ENCODE assay signal across 21 mouse cellular contexts in genomic region chr11:58929055-58929454, GRCm38 (mm10). TPM values are rescaled to one million over a fixed set of nuclear protein-coding genes. Genes with fewer than 3 reads are reported as not detected.
A peak's percentile ranks its signal among the peaks of the same experiment; 100 is the strongest.
DNase-seq lines count a peak whose midpoint lies in the region; ATAC-seq lines count a peak whose summit lies in the region.
"Had no signal": no experiment of that assay in that cellular context is flagged by ENCODE, and none has a peak within 500 bp of the region (broad histone marks: within the 10 kb centered on the region; RNA-seq: fewer than 3 reads in every experiment).

No protein-coding gene starts in this region.

- 89% methylated on average over 4 of the region's 4 CpGs for WGBS in forebrain, embryonic 13.5 days
- 73% methylated on average over 4 of the region's 4 CpGs for WGBS in forebrain, embryonic 14.5 days
- 80% methylated on average over 4 of the region's 4 CpGs for WGBS in kidney, embryonic 15.5 days
- 81% methylated on average over 4 of the region's 4 CpGs for WGBS in midbrain, embryonic 10.5 days
- WGBS in midbrain, embryonic 15.5 days: 69% methylated on average over 4 of the region's 4 CpGs

- no peaks in the 10 kb centered on the region for H3K9me3 ChIP-seq in forebrain, embryonic 13.5 days (replicated peaks)
- H3K9me3 ChIP-seq in forebrain, embryonic 14.5 days (replicated peaks; ENCODE audit: control insufficient read depth, low read length): no peaks in the 10 kb centered on the region
- H3K9me3 ChIP-seq in kidney, embryonic 15.5 days (replicated peaks): no peaks in the 10 kb centered on the region
- no peaks in the 10 kb centered on the region for H3K9me3 ChIP-seq in midbrain, embryonic 10.5 days (replicated peaks)
- no peaks in the 10 kb centered on the region for H3K9me3 ChIP-seq in midbrain, embryonic 15.5 days
- H3K9me3 ChIP-seq: embryonic facial prominence, embryonic 15.5 days; G1E; heart, embryonic 13.5 days; hindbrain, embryonic 12.5 days had no signal

- DNase-seq in forebrain, embryonic 14.5 days (ENCODE audit: low spot score): no peak
- DNase-seq in kidney, postnatal 36 days: no peak
- DNase-seq in midbrain, embryonic 10.5 days (ENCODE audit: low spot score): no peak
- DNase-seq: B cell, adult 2 months; cerebellum, adult 11 months; cerebellum, adult 8-10 months; cerebellum, postnatal 14 days; forebrain, postnatal 0 days; gastrocnemius, postnatal 14 days; heart, postnatal 36 days had no signal

- peak; percentile 19; the same call in 1 of the 2 replicates for ATAC-seq in forebrain, embryonic 13.5 days
- ATAC-seq in forebrain, embryonic 14.5 days: no peak
- ATAC-seq in kidney, embryonic 15.5 days (replicated peaks; ENCODE audit: low FRiP score): no peak
- ATAC-seq in midbrain, embryonic 15.5 days (replicated peaks): no peak
- no peak for ATAC-seq in erythroid progenitor cell, adult 5-6 weeks (replicated peaks; ENCODE audit: low FRiP score, poor library complexity, severe bottlenecking)

- no peak overlapping the region for H3K4me2 ChIP-seq in forebrain, embryonic 13.5 days
- H3K4me2 ChIP-seq in forebrain, embryonic 14.5 days (ENCODE audit: low read length): no peak overlapping the region
- H3K4me2 ChIP-seq in kidney, embryonic 15.5 days: no peak overlapping the region
- H3K4me2 ChIP-seq in midbrain, embryonic 15.5 days: no peak overlapping the region
- H3K4me2 ChIP-seq: embryonic facial prominence, embryonic 15.5 days; hindbrain, embryonic 12.5 days had no signal

- no peak overlapping the region for H3K9ac ChIP-seq in forebrain, embryonic 13.5 days
- H3K9ac ChIP-seq in forebrain, embryonic 14.5 days (ENCODE audit: low read length): no peak overlapping the region
- H3K9ac ChIP-seq in kidney, embryonic 15.5 days: no peak overlapping the region
- H3K9ac ChIP-seq in midbrain, embryonic 15.5 days: no peak overlapping the region
- H3K9ac ChIP-seq: embryonic facial prominence, embryonic 15.5 days; forebrain, postnatal 0 days; hindbrain, embryonic 12.5 days had no signal

- H3K4me1 ChIP-seq in forebrain, embryonic 13.5 days: 0 out of 2 replicates have a peak, but pooled peaks cover 4% of the 10 kb centered on the region
- H3K4me1 ChIP-seq in forebrain, embryonic 14.5 days (ENCODE audit: control insufficient read depth, insufficient read depth, low read length): no peaks in the 10 kb centered on the region
- H3K4me1 ChIP-seq in kidney, embryonic 15.5 days: peaks cover 14% of the 10 kb centered on the region; the same call in 1 of the 2 replicates
- peaks cover 10% of the 10 kb centered on the region for H3K4me1 ChIP-seq in midbrain, embryonic 10.5 days
- peaks cover 4% of the 10 kb centered on the region; the same call in 1 of the 2 replicates for H3K4me1 ChIP-seq in midbrain, embryonic 15.5 days

- H3K27ac ChIP-seq in forebrain, embryonic 13.5 days: no peak overlapping the region
- no peak overlapping the region for H3K27ac ChIP-seq in forebrain, embryonic 14.5 days (ENCODE audit: low read depth, low read length)
- H3K27ac ChIP-seq in kidney, embryonic 15.5 days: peak overlapping the region; percentile 22; the same call in 1 of the 2 replicates
- H3K27ac ChIP-seq in midbrain, embryonic 10.5 days (replicated peaks): 0 out of 2 replicates have a peak overlapping the region, but pooled peaks have one; percentile 23
- H3K27ac ChIP-seq in midbrain, embryonic 15.5 days: no peak overlapping the region
- H3K27ac ChIP-seq: embryonic facial prominence, embryonic 15.5 days; hindbrain, embryonic 12.5 days had no signal

- H3K27me3 ChIP-seq in forebrain, embryonic 13.5 days: no peaks in the 10 kb centered on the region
- no peaks in the 10 kb centered on the region for H3K27me3 ChIP-seq in forebrain, embryonic 14.5 days (replicated peaks; ENCODE audit: control insufficient read depth, insufficient read depth, low read length)
- no peaks in the 10 kb centered on the region for H3K27me3 ChIP-seq in kidney, embryonic 15.5 days
- no peaks in the 10 kb centered on the region for H3K27me3 ChIP-seq in midbrain, embryonic 10.5 days (ENCODE audit: low read depth, poor library complexity, severe bottlenecking)
- no peaks in the 10 kb centered on the region for H3K27me3 ChIP-seq in midbrain, embryonic 15.5 days (replicated peaks)
- H3K27me3 ChIP-seq: embryonic facial prominence, embryonic 15.5 days; hindbrain, embryonic 12.5 days had no signal

- no peak overlapping the region for H3K4me3 ChIP-seq in forebrain, embryonic 13.5 days
- no peak overlapping the region for H3K4me3 ChIP-seq in forebrain, embryonic 14.5 days (ENCODE audit: low read depth, low read length)
- no peak overlapping the region for H3K4me3 ChIP-seq in kidney, embryonic 15.5 days (replicated peaks)
- no peak overlapping the region for H3K4me3 ChIP-seq in midbrain, embryonic 10.5 days
- H3K4me3 ChIP-seq in midbrain, embryonic 15.5 days: no peak overlapping the region
- H3K4me3 ChIP-seq: hindbrain, embryonic 12.5 days had no signal

- H3K36me3 ChIP-seq in forebrain, embryonic 13.5 days (ENCODE audit: poor library complexity, severe bottlenecking): peaks cover 36% of the 10 kb centered on the region
- H3K36me3 ChIP-seq in forebrain, embryonic 14.5 days (ENCODE audit: control insufficient read depth, insufficient read depth, low read length): peaks cover 33% of the 10 kb centered on the region
- H3K36me3 ChIP-seq in kidney, embryonic 15.5 days: peaks cover 34% of the 10 kb centered on the region
- H3K36me3 ChIP-seq in midbrain, embryonic 10.5 days: peaks cover 33% of the 10 kb centered on the region
- peaks cover 32% of the 10 kb centered on the region for H3K36me3 ChIP-seq in midbrain, embryonic 15.5 days (replicated peaks)

RNA-seq across cellular contexts. Expression of gene Rnf187, which starts 9.7 kb away (rescaled TPM):
- polyA plus RNA-seq in forebrain, embryonic 13.5 days (2015; fragmentation: Nextera tagmentation; extraction: Ambion mirVana): 368 and 373 TPM in 2 replicates
- polyA plus RNA-seq in forebrain, embryonic 14.5 days (2014; fragmentation: Nextera tagmentation; extraction: Ambion mirVana): 457 and 463 TPM in 2 replicates
- polyA plus RNA-seq in kidney, embryonic 15.5 days (2015; fragmentation: Nextera tagmentation; extraction: Ambion mirVana): 243 and 247 TPM in 2 replicates
- 274 and 296 TPM in 2 replicates for polyA plus RNA-seq in midbrain, embryonic 10.5 days (2016; fragmentation: Nextera tagmentation; extraction: Ambion mirVana)
- 626 and 662 TPM in 2 replicates for polyA plus RNA-seq in midbrain, embryonic 15.5 days (2015; fragmentation: Nextera tagmentation; extraction: Ambion mirVana)
- total RNA-seq in erythroid progenitor cell, adult 5-6 weeks (2015; ENCODE audit: low replicate concordance): 104 and 109 TPM in 2 replicates
- total RNA-seq in erythroid progenitor cell, adult 5-6 weeks (2017; ENCODE audit: low replicate concordance): 104 and 117 TPM in 2 replicates

RNA-seq across cellular contexts. Expression of gene Btnl10, which starts 11.3 kb away (rescaled TPM):
- not detected in 2 replicates for polyA plus RNA-seq in forebrain, embryonic 13.5 days (2015; fragmentation: Nextera tagmentation; extraction: Ambion mirVana)
- polyA plus RNA-seq in forebrain, embryonic 14.5 days (2014; fragmentation: Nextera tagmentation; extraction: Ambion mirVana): not detected in 2 replicates
- polyA plus RNA-seq in kidney, embryonic 15.5 days (2015; fragmentation: Nextera tagmentation; extraction: Ambion mirVana): 0.10 and 0.30 TPM in 2 replicates
- not detected in 2 replicates for polyA plus RNA-seq in midbrain, embryonic 10.5 days (2016; fragmentation: Nextera tagmentation; extraction: Ambion mirVana)
- not detected in 2 replicates for polyA plus RNA-seq in midbrain, embryonic 15.5 days (2015; fragmentation: Nextera tagmentation; extraction: Ambion mirVana)
- total RNA-seq in erythroid progenitor cell, adult 5-6 weeks (2015; ENCODE audit: low replicate concordance): 407 and 422 TPM in 2 replicates
- 484 and 553 TPM in 2 replicates for total RNA-seq in erythroid progenitor cell, adult 5-6 weeks (2017; ENCODE audit: low replicate concordance)
- total RNA-seq: gastrocnemius, adult 18-20 months; gastrocnemius, postnatal 14 days; heart, postnatal 36 days had no signal
- polyA plus RNA-seq: CD4-positive, CD25-positive, alpha-beta regulatory T cell, adult 4 months; embryonic facial prominence, embryonic 15.5 days; forebrain, embryonic 11.5 days; forebrain, postnatal 0 days; G1E; hindbrain, embryonic 12.5 days had no signal

RNA-seq across cellular contexts. Expression of gene Hist3h2ba, which starts 19.7 kb away (rescaled TPM):
- polyA plus RNA-seq in forebrain, embryonic 13.5 days (2015; fragmentation: Nextera tagmentation; extraction: Ambion mirVana): 315 and 321 TPM in 2 replicates
- 279 and 359 TPM in 2 replicates for polyA plus RNA-seq in forebrain, embryonic 14.5 days (2014; fragmentation: Nextera tagmentation; extraction: Ambion mirVana)
- polyA plus RNA-seq in kidney, embryonic 15.5 days (2015; fragmentation: Nextera tagmentation; extraction: Ambion mirVana): 81.6 and 82.0 TPM in 2 replicates
- 34.1 and 69.6 TPM in 2 replicates for polyA plus RNA-seq in midbrain, embryonic 10.5 days (2016; fragmentation: Nextera tagmentation; extraction: Ambion mirVana)
- 311 and 338 TPM in 2 replicates for polyA plus RNA-seq in midbrain, embryonic 15.5 days (2015; fragmentation: Nextera tagmentation; extraction: Ambion mirVana)
- 265 and 290 TPM in 2 replicates for total RNA-seq in erythroid progenitor cell, adult 5-6 weeks (2015; ENCODE audit: low replicate concordance)
- total RNA-seq in erythroid progenitor cell, adult 5-6 weeks (2017; ENCODE audit: low replicate concordance): 136 and 409 TPM in 2 replicates
- polyA plus RNA-seq: G1E had no signal

RNA-seq across cellular contexts. Expression of gene Zfp39, which starts 25.0 kb away (rescaled TPM):
- polyA plus RNA-seq in forebrain, embryonic 13.5 days (2015; fragmentation: Nextera tagmentation; extraction: Ambion mirVana): 4.8 and 4.9 TPM in 2 replicates
- 5.5 and 6.7 TPM in 2 replicates for polyA plus RNA-seq in forebrain, embryonic 14.5 days (2014; fragmentation: Nextera tagmentation; extraction: Ambion mirVana)
- polyA plus RNA-seq in kidney, embryonic 15.5 days (2015; fragmentation: Nextera tagmentation; extraction: Ambion mirVana): 5.2 and 6.9 TPM in 2 replicates
- polyA plus RNA-seq in midbrain, embryonic 10.5 days (2016; fragmentation: Nextera tagmentation; extraction: Ambion mirVana): 4.6 and 5.2 TPM in 2 replicates
- 7.1 TPM in 2 replicates for polyA plus RNA-seq in midbrain, embryonic 15.5 days (2015; fragmentation: Nextera tagmentation; extraction: Ambion mirVana)
- total RNA-seq in erythroid progenitor cell, adult 5-6 weeks (2015; ENCODE audit: low replicate concordance): 79.2 and 83.3 TPM in 2 replicates
- 44.4 and 49.4 TPM in 2 replicates for total RNA-seq in erythroid progenitor cell, adult 5-6 weeks (2017; ENCODE audit: low replicate concordance)

RNA-seq across cellular contexts. Expression of gene Hist3h2a, which starts 25.4 kb away (rescaled TPM):
- polyA plus RNA-seq in forebrain, embryonic 13.5 days (2015; fragmentation: Nextera tagmentation; extraction: Ambion mirVana): 126 and 132 TPM in 2 replicates
- polyA plus RNA-seq in forebrain, embryonic 14.5 days (2014; fragmentation: Nextera tagmentation; extraction: Ambion mirVana): 149 and 151 TPM in 2 replicates
- polyA plus RNA-seq in kidney, embryonic 15.5 days (2015; fragmentation: Nextera tagmentation; extraction: Ambion mirVana): 36.4 and 40.3 TPM in 2 replicates
- polyA plus RNA-seq in midbrain, embryonic 10.5 days (2016; fragmentation: Nextera tagmentation; extraction: Ambion mirVana): 20.4 and 31.6 TPM in 2 replicates
- 119 and 121 TPM in 2 replicates for polyA plus RNA-seq in midbrain, embryonic 15.5 days (2015; fragmentation: Nextera tagmentation; extraction: Ambion mirVana)
- 186 and 192 TPM in 2 replicates for total RNA-seq in erythroid progenitor cell, adult 5-6 weeks (2015; ENCODE audit: low replicate concordance)
- total RNA-seq in erythroid progenitor cell, adult 5-6 weeks (2017; ENCODE audit: low replicate concordance): 1,299 and 1,489 TPM in 2 replicates

Comparison
In these comparisons a context has a peak if more than half of its experiments do, and no peak if none do; other contexts are left out.
1. H3K27ac ChIP-seq: peak in kidney, embryonic 15.5 days (single experiment) and midbrain, embryonic 10.5 days (single experiment); none in forebrain, embryonic 13.5 days (single experiment), forebrain, embryonic 14.5 days (single experiment) and midbrain, embryonic 15.5 days (single experiment).